Mouse (Mus musculus): ENCODE measurements at regions not wholly inside any gene's neighbourhood (a gene's known extent, or its start where the extent isn't known, plus 50 kb on each side); places are given as distances from the start of the nearest gene placed in this dataset.
A peak's percentile ranks its signal among the peaks of the same experiment; 100 is the strongest.
"Not testable (repeated sequence)": the region's sequence is repeated elsewhere in the genome, so short reads cannot be mapped to it uniquely, and the experiment has no call there.

- no peak for DNase-seq (ENCODE audit: low spot score in 2 of 2)
Measured at GRCm38 (mm10) chr6:24384193-24384888, 130.5 kb downstream of the Iqub start.

DNA sequence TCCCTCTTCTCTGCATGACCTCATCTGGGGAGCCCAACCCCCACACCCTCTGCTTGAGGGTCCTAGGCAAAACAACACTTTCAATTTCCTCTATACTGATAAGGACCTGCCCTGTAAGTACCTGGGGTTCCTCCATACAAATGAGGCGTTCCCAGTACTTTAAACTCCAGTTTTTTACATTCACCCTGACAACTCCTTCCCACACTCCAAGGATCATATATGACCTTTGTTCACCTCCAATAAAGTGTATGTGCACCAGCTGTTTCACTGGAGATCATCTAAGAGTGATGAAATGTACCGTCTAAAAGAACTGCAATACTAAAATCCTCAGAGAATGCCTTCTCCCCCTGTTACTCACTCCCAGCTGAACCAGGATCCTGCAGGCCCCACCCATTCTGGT, 135.0 kb downstream of the Iqub start:
- no peak for DNase-seq (ENCODE audit: low spot score in 2 of 2)

- no peak for DNase-seq (ENCODE audit: low spot score in 2 of 2)
Measured at GRCm38 (mm10) chr6:24376728-24377127, 138.1 kb downstream of the Iqub start.

- DNase-seq (ENCODE audit: low spot score in 2 of 2) = no peak
Measured at GRCm38 (mm10) chr6:24373161-24373560, 141.7 kb downstream of the Iqub start.

- DNase-seq (ENCODE audit: low spot score in 2 of 2) = no peak
Measured at GRCm38 (mm10) chr6:24371680-24372079, 143.2 kb downstream of the Iqub start.

- peak; percentile 10 to 37 for DNase-seq (ENCODE audit: low spot score in 2 of 2)
Measured at GRCm38 (mm10) chr6:24350882-24351281, 164.0 kb downstream of the Iqub start.

GRCm38 (mm10) chr6:24348481-24349062, 166.3 kb downstream of the Iqub start:
- DNase-seq (ENCODE audit: low spot score in 2 of 2) = no peak

DNA sequence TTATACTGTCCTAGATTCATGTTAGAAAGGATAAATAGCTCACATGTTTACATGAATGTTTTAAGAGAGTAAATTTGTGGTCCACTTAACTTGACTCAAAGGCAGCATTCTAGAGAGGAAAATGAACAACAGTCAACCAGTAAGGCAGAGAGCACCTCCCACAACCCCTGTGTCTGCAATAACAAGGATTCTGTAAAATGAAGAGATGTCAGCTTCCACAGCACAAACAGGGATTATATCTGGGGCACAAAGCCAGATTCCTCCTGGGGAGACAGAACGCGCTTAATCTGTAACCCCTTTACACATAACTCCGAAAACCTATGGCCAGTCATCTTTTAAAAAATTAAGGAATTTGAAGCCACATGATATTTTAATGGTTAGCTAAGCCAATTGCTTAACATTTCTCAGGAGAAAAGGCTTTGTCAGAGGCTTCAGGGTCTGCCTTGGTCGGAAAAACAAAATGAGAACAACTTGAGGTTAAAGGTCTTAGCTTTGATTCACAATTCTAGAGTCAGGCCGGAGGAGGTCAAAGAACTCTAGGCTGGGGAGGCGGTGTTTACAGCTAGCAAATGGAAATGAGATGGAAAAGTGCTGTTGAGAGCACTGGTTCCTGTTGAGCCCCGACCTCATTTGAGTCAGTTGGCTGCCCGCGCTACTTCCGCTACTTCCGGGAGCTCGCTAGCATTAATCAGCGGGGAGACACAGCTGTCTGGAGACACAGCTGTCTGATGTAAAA, 167.0 kb downstream of the Iqub start:
- no peak for DNase-seq (ENCODE audit: low spot score in 2 of 2)

GRCm38 (mm10) chr6:24342471-24342870, 172.4 kb downstream of the Iqub start:
- no peak for DNase-seq (ENCODE audit: low spot score in 2 of 2)

DNA sequence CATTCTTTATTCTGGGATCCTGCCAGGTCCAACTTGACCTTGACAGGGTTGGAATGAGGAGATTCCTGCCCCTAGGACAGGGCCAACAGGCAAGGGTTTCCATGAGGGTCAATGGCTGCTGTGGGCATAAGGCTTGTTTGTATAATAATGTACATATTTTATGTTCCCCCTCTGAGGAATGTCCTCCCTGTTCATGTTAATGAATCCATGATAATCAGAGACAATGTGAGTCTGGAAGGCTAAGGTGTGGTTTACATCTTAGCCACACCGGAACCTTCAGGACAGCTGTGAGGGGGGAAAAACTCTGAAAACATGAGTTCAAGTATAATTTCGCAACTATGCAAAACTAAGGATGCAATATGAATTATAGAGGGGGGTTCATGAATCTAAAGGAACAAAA, 172.8 kb downstream of the Iqub start:
- DNase-seq (ENCODE audit: low spot score in 2 of 2) = no peak

DNA sequence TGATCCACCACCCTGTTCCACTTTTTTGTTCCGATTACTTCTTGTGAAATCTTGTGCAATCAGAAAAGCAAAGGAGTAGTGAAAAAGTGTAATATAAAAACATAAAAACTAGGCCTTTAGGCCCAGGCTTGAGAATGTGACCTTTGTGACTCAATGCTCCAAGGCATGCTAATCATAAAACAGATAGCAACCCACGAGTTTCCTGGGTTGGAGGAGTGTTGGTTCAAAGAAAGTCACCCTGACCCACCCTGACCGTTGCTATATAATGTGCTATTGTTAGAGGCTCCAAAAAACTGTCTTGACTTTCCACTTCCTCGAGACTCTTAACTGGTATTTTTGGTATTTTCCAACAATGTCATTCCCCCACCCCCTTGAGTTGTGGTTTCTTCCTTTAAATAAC, 172.2 kb upstream of the Slc13a1 start:
- DNase-seq (ENCODE audit: low spot score in 2 of 2) = not testable (repeated sequence)

- no peak for DNase-seq (ENCODE audit: low spot score in 2 of 2)
Measured at GRCm38 (mm10) chr6:24325215-24325614, 157.3 kb upstream of the Slc13a1 start.

DNA sequence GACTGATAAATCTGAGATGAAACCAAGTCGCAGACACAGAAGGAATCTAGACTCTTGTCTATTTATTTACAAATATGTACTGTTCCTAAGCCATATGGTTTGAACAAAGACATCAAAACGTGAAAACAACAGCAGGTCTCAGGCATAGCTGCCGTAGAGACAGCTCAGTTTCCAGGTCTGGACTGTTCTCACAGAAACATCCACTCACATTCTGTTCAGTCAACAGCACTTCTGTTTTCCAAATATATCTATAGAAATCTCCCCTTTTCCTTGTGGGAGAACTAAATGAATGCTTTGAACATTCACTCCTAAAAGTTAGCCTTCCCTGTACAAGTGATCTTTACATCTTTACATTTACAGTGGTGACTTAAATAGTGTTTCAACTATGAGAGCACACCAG, 156.8 kb upstream of the Slc13a1 start:
- DNase-seq (ENCODE audit: low spot score in 2 of 2) = peak in 1 of 2 experiments; percentile 17

- DNase-seq (ENCODE audit: low spot score in 2 of 2) = no peak
Measured at GRCm38 (mm10) chr6:24322371-24322770, 154.5 kb upstream of the Slc13a1 start.

- DNase-seq (ENCODE audit: low spot score in 2 of 2) = no peak
Measured at GRCm38 (mm10) chr6:24318862-24319261, 151.0 kb upstream of the Slc13a1 start.

DNA sequence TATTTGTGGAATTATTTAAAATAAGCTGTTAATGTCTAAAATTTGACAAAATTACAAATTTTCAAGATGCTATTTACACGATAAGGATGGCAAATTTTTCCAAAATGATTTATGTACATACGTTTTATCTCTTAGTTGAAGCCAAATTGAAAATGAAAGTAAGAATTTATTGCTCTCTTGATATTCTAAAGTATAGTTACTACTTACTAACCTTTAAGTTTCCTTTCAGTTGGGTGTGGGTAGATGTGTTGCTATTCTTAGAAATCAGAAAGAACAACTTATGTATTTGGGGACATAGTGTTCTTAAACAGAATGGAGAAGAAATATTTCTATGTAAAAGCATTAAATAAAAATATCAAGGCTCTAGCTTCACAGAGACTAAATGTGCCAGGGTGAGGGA, 142.8 kb upstream of the Slc13a1 start:
- no peak for DNase-seq (ENCODE audit: low spot score in 2 of 2)

DNA sequence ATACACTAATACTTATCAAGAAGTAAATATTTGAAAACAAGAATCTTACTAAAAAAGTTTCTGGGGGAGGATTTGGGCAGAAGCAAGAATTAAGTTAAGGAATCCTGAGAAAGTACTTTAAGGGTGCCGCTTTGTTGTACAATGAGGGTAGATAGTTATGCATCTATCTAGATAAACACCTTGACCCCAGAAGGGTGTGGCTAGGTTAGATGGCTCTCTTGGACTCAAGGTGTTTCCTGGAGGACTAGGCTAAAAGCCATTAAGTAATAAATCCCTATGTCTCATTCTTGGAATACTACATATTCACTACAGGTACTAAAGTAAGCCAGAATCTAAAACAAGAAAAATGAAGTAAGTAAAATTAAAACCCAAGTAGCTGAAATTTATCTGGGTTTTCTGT, 141.9 kb upstream of the Slc13a1 start:
- DNase-seq (ENCODE audit: low spot score in 2 of 2) = no peak

- DNase-seq (ENCODE audit: low spot score in 2 of 2) = no peak
Measured at GRCm38 (mm10) chr6:24301681-24302080, 133.8 kb upstream of the Slc13a1 start.

GRCm38 (mm10) chr6:24301146-24301545, 133.3 kb upstream of the Slc13a1 start:
- DNase-seq (ENCODE audit: low spot score in 2 of 2) = no peak

- DNase-seq (ENCODE audit: low spot score in 2 of 2) = no peak
Measured at GRCm38 (mm10) chr6:24298562-24299212, 130.8 kb upstream of the Slc13a1 start.

DNA sequence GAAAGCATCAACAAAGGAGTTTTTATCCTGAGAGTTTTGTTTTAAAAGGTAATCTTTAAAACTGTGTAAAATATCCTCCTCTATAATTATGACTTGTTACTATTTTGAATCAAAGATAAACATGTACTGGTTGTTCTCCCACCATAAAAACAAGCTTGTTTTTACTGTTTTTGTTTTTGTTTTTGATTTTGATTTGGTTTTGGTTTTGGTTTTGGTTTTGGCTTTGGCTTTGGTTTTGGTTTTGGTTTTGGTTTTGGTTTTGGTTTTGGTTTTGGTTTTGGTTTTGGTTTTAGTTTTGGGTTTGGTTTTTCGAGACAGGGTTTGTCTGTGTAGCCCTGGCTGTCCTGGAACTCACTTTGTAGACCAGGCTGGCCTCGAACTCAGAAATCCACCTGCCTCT, 120.9 kb upstream of the Slc13a1 start:
- not testable (repeated sequence) for DNase-seq (ENCODE audit: low spot score in 2 of 2)

DNA sequence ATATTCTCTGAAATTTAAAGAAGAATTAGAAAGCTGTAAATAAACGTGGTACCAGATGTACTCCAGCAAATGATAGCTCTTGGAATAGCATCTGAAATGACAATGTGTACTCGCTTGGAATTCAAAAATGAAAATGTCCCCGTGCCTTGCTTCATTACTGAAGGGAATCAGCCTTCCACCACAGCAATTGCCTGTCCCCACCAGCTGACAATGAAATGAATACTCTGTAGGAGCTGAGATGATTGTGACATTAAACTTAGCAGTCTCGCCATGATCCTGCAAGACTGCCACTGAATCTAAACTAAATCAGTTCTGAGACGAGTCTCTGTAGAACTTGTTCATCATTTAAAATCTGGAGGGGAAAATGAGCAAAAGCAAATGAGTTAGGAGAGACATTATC, 104.9 kb upstream of the Slc13a1 start:
- peak in 1 of 2 experiments; percentile 8 for DNase-seq (ENCODE audit: low spot score in 2 of 2)

Data from layer of hippocampus, adult 8-10 months (tissue).